9 mouse cellular contexts compared by ENCODE assay signal in genomic region chr2:129502641-129503040, GRCm38 (mm10). TPM values are rescaled to one million over a fixed set of nuclear protein-coding genes. Genes with fewer than 3 reads are reported as not detected.
DNase-seq lines count a peak whose midpoint lies in the region; ATAC-seq and TF ChIP-seq lines count a peak whose summit lies in the region.
"Had no signal": no experiment of that assay in that cellular context is flagged by ENCODE, and none has a peak within 500 bp of the region (broad histone marks: within the 10 kb centered on the region; RNA-seq: fewer than 3 reads in every experiment).

No protein-coding gene starts in this region.

- H3K27ac ChIP-seq in neural tube, embryonic 11.5 days (ENCODE audit: low read depth, low read length), result no peak overlapping the region
- H3K27ac ChIP-seq in neural tube, embryonic 15.5 days (replicated peaks), result no peak overlapping the region
- no peak overlapping the region for H3K27ac ChIP-seq in midbrain, postnatal 0 days (ENCODE audit: low read depth, low read length)
- H3K27ac ChIP-seq: embryonic facial prominence, embryonic 13.5 days had no signal

- H3K4me2 ChIP-seq in neural tube, embryonic 11.5 days (ENCODE audit: low read depth), result no peak overlapping the region
- H3K4me2 ChIP-seq in neural tube, embryonic 15.5 days, result no peak overlapping the region
- no peak overlapping the region for H3K4me2 ChIP-seq in midbrain, postnatal 0 days (ENCODE audit: low read depth, low read length, poor library complexity, severe bottlenecking)
- H3K4me2 ChIP-seq: embryonic facial prominence, embryonic 13.5 days had no signal

- ATAC-seq in neural tube, embryonic 11.5 days (ENCODE audit: insufficient read depth, low FRiP score, low TSS enrichment), result no peak
- no peak for ATAC-seq in neural tube, embryonic 15.5 days (ENCODE audit: low FRiP score)
- ATAC-seq in common myeloid progenitor, adult 5-6 weeks (replicated peaks; ENCODE audit: low read depth, poor library complexity, severe bottlenecking), result peak; percentile 71
- ATAC-seq in granulocyte monocyte progenitor cell, adult 5-6 weeks (replicated peaks; ENCODE audit: poor library complexity, severe bottlenecking), result peak; percentile 67; the same call in 1 of the 2 replicates
- no peak; the same call in 1 of the 2 replicates for ATAC-seq in midbrain, postnatal 0 days (ENCODE audit: low FRiP score)
- no peak for ATAC-seq in CD4-positive, CD25-positive, alpha-beta regulatory T cell, adult 4 months

- no peak overlapping the region for H3K4me3 ChIP-seq in neural tube, embryonic 11.5 days (ENCODE audit: low read depth, low read length)
- no peak overlapping the region for H3K4me3 ChIP-seq in neural tube, embryonic 15.5 days (replicated peaks)
- no peak overlapping the region for H3K4me3 ChIP-seq in midbrain, postnatal 0 days (ENCODE audit: low read depth, low read length)
- H3K4me3 ChIP-seq: embryonic facial prominence, embryonic 13.5 days had no signal

- peak; percentile 98 for TF ChIP-seq CTCF in midbrain, postnatal 0 days (IDR thresholded peaks at IDR 0.05)

- H3K36me3 ChIP-seq in neural tube, embryonic 11.5 days (ENCODE audit: control insufficient read depth, insufficient read depth, low read length), result no peaks in the 10 kb centered on the region
- H3K36me3 ChIP-seq in neural tube, embryonic 15.5 days, result no peaks in the 10 kb centered on the region
- no peaks in the 10 kb centered on the region for H3K36me3 ChIP-seq in midbrain, postnatal 0 days (ENCODE audit: insufficient read depth, low read length)
- H3K36me3 ChIP-seq: embryonic facial prominence, embryonic 13.5 days had no signal

- WGBS in neural tube, embryonic 11.5 days, result 35% methylated on average over 6 of the region's 6 CpGs
- 30% methylated on average over 6 of the region's 6 CpGs for WGBS in neural tube, embryonic 15.5 days
- 19% methylated on average over 6 of the region's 6 CpGs for WGBS in midbrain, postnatal 0 days

- no peaks in the 10 kb centered on the region for H3K4me1 ChIP-seq in neural tube, embryonic 11.5 days (ENCODE audit: control insufficient read depth, insufficient read depth, low read length)
- H3K4me1 ChIP-seq in neural tube, embryonic 15.5 days, result no peaks in the 10 kb centered on the region
- no peaks in the 10 kb centered on the region for H3K4me1 ChIP-seq in midbrain, postnatal 0 days (ENCODE audit: insufficient read depth, low read length)
- H3K4me1 ChIP-seq: embryonic facial prominence, embryonic 13.5 days had no signal

- no peaks in the 10 kb centered on the region for H3K9me3 ChIP-seq in neural tube, embryonic 11.5 days (ENCODE audit: control insufficient read depth, low read length)
- H3K9me3 ChIP-seq in neural tube, embryonic 15.5 days (replicated peaks), result no peaks in the 10 kb centered on the region
- no peaks in the 10 kb centered on the region for H3K9me3 ChIP-seq in midbrain, postnatal 0 days (ENCODE audit: low read length)
- H3K9me3 ChIP-seq: embryonic facial prominence, embryonic 13.5 days had no signal

- DNase-seq in neural tube, embryonic 11.5 days (ENCODE audit: low spot score), result peak; percentile 62
- peak; percentile 58 to 69 for DNase-seq in adrenal gland, adult 18-20 months (ENCODE audit: low spot score in 2 of 2)
- DNase-seq in left cerebral cortex, adult 8-10 months (ENCODE audit: low spot score in 2 of 2), result peak; percentile 23 to 38
- peak; percentile 75 for DNase-seq in midbrain, postnatal 0 days (ENCODE audit: low spot score)

- H3K27me3 ChIP-seq in neural tube, embryonic 11.5 days (ENCODE audit: control insufficient read depth, insufficient read depth, low read length), result no peaks in the 10 kb centered on the region
- no peaks in the 10 kb centered on the region for H3K27me3 ChIP-seq in neural tube, embryonic 15.5 days (replicated peaks)
- H3K27me3 ChIP-seq in midbrain, postnatal 0 days (ENCODE audit: insufficient read depth, low read length), result no peaks in the 10 kb centered on the region
- H3K27me3 ChIP-seq: embryonic facial prominence, embryonic 13.5 days had no signal

- no peak overlapping the region for H3K9ac ChIP-seq in neural tube, embryonic 11.5 days (ENCODE audit: low read length)
- no peak overlapping the region for H3K9ac ChIP-seq in neural tube, embryonic 15.5 days (replicated peaks)
- no peak overlapping the region for H3K9ac ChIP-seq in midbrain, postnatal 0 days (replicated peaks; ENCODE audit: low read length, poor library complexity, severe bottlenecking)
- H3K9ac ChIP-seq: embryonic facial prominence, embryonic 13.5 days had no signal

RNA-seq across cellular contexts. Expression of gene F830045P16Rik, which starts 33.8 kb away (rescaled TPM):
- polyA plus RNA-seq in neural tube, embryonic 11.5 days (2014; fragmentation: Nextera tagmentation; extraction: Ambion mirVana), result not detected in 2 replicates
- 0.09 TPM in 1 of 2 replicates, not detected in the other for polyA plus RNA-seq in neural tube, embryonic 15.5 days (2015; fragmentation: Nextera tagmentation; extraction: Ambion mirVana)
- total RNA-seq in adrenal gland, adult 18-20 months (2021), result not detected
- not detected in 2 replicates for total RNA-seq in common myeloid progenitor, adult 5-6 weeks (2017)
- total RNA-seq in granulocyte monocyte progenitor cell, adult 5-6 weeks (2014; fragmentation: Nextera tagmentation), result not detected in 2 replicates
- total RNA-seq in granulocyte monocyte progenitor cell, adult 5-6 weeks (2017), result 0.15 TPM in 1 of 2 replicates, not detected in the other
- 1 to 10 TPM in 2 of 4 experiments, under 1 TPM in 2; 0.73 to 1.4 (median 1.1) TPM for total RNA-seq in left cerebral cortex, adult 8-10 months (2022)
- total RNA-seq in midbrain, postnatal 0 days (2014; rRNA removed), result 0.16 TPM in 1 of 2 replicates, not detected in the other
- not detected in 2 replicates for polyA plus RNA-seq in midbrain, postnatal 0 days (2015; fragmentation: Nextera tagmentation; extraction: Ambion mirVana)
- not detected for polyA plus RNA-seq in CD4-positive, CD25-positive, alpha-beta regulatory T cell, adult 4 months (2017; shearing (Covaris generic))
- polyA plus RNA-seq: embryonic facial prominence, embryonic 13.5 days had no signal

Comparison
In these comparisons a context has a peak if more than half of its experiments do, and no peak if none do; other contexts are left out.
1. ATAC-seq: peak in common myeloid progenitor, adult 5-6 weeks (single experiment) and granulocyte monocyte progenitor cell, adult 5-6 weeks (single experiment); none in neural tube, embryonic 11.5 days (single experiment), neural tube, embryonic 15.5 days (single experiment), midbrain, postnatal 0 days (single experiment) and CD4-positive, CD25-positive, alpha-beta regulatory T cell, adult 4 months (single experiment).
2. Peak in every context shown above with its lines, with median percentiles within 50 percentile points of each other: DNase-seq.